Mouse (Mus musculus) intestine, postnatal 0 days (tissue): Measurements from ENCODE around the gene Gm853. TPM values are rescaled to one million over a fixed set of nuclear protein-coding genes. Genes with fewer than 3 reads are reported as not detected.

Source experiments
- ATAC-seq: fragments of 200-750 bp; cut with Nextera tagmentation; 2 replicates; pipeline ENCODE4 v1.8.0; 2017; ENCODE audit warnings: mild to moderate bottlenecking, moderate TSS enrichment, moderate library complexity
- H3K27ac ChIP-seq: fragments of 300-500 bp; sonication (generic); 2 replicates; pipeline ENCODE4 v1.5.1; 2014; ENCODE audit warnings: mild to moderate bottlenecking, low read depth, low read length, moderate library complexity
- H3K27me3 ChIP-seq: fragments of 300-500 bp; sonication (generic); replicated peaks from 2 replicates; pipeline ENCODE4 v1.6.1; 2014; ENCODE audit warnings: low read length, mixed read lengths; ENCODE audit not compliant: control insufficient read depth, insufficient read depth
- H3K36me3 ChIP-seq: fragments of 300-500 bp; sonication (generic); 2 replicates; pipeline ENCODE4 v1.6.1; 2014; ENCODE audit warnings: mild to moderate bottlenecking, moderate library complexity; ENCODE audit not compliant: control insufficient read depth, insufficient read depth
- H3K4me1 ChIP-seq: fragments of 300-500 bp; sonication (generic); replicated peaks from 2 replicates; pipeline ENCODE4 v1.6.1; 2014; ENCODE audit warnings: antibody characterized with exemption, low read length, mixed read lengths; ENCODE audit not compliant: control insufficient read depth, insufficient read depth
- H3K4me2 ChIP-seq: fragments of 300-500 bp; sonication (generic); replicated peaks from 2 replicates; pipeline ENCODE4 v1.6.1; 2014; ENCODE audit warnings: low read depth, mild to moderate bottlenecking, moderate library complexity
- H3K4me3 ChIP-seq: fragments of 300-500 bp; sonication (generic); 2 replicates; pipeline ENCODE4 v1.5.1; 2014; ENCODE audit warnings: low read depth, low read length
- H3K9ac ChIP-seq: fragments of 300-500 bp; sonication (generic); 2 replicates; pipeline ENCODE4 v1.6.1; 2014; ENCODE audit warnings: mild to moderate bottlenecking, low read depth, low read length
- H3K9me3 ChIP-seq: fragments of 300-500 bp; sonication (generic); 2 replicates; pipeline ENCODE4 v1.6.1; 2016; ENCODE audit warnings: mixed run types; ENCODE audit not compliant: control insufficient read depth
- CTCF ChIP-seq: sonication (generic); IDR thresholded peaks from 2 replicates; pipeline ENCODE4 v1.5.1; 2016; ENCODE audit warnings: low read depth, mild to moderate bottlenecking, control low read depth, antibody characterized with exemption, moderate library complexity
- WGBS: fragments of 180-500 bp; shearing (Covaris S2); extraction: QIAGEN DNeasy Blood & Tissue Kit; methylation state at CpG from one replicate; pipeline ENCODE4 v1.1.7; 2014; 5-methylcytosine and 5-hydroxymethylcytosine counted together
- polyA plus RNA-seq: library from polyadenylated mRNA; unstranded; fragments of >200 nt; fragmentation: Nextera tagmentation; extraction: Ambion mirVana; gene quantifications from 2 replicates; pipeline ENCODE4 v1.2.1, GENCODE M21; 2015

Gm853 gene
- polyA plus RNA-seq, 1 experiment from 2014 or later, result not detected

GRCm38 (mm10) chr4:130188806-130189297 is 33.3 kb downstream of the Gm853 start:
- no peak overlapping the region for H3K4me3 ChIP-seq
- no peak overlapping the region for H3K27ac ChIP-seq
- no peaks in the 10 kb centered on the region for H3K4me1 ChIP-seq
- no peaks in the 10 kb centered on the region for H3K27me3 ChIP-seq
- ATAC-seq, result peak; percentile 55
- peak overlapping the region; percentile 21; the same call in 1 of the 2 replicates for H3K4me2 ChIP-seq
- WGBS, result 3% methylated on average over 13 of the region's 13 CpGs
- no peak overlapping the region for H3K9ac ChIP-seq
- no peaks in the 10 kb centered on the region for H3K9me3 ChIP-seq
- peak; percentile 99 for TF ChIP-seq CTCF
- H3K36me3 ChIP-seq, result no peaks in the 10 kb centered on the region

- no peak overlapping the region for H3K4me3 ChIP-seq
- no peak overlapping the region for H3K27ac ChIP-seq
- 43% methylated on average over 12 of the region's 12 CpGs for WGBS
- no peaks in the 10 kb centered on the region for H3K9me3 ChIP-seq
- TF ChIP-seq CTCF, result peak; percentile 10; the same call in 1 of the 2 replicates
- no peaks in the 10 kb centered on the region for H3K27me3 ChIP-seq
- H3K36me3 ChIP-seq, result no peaks in the 10 kb centered on the region
- H3K9ac ChIP-seq, result no peak overlapping the region
- no peaks in the 10 kb centered on the region for H3K4me1 ChIP-seq
- ATAC-seq, result no peak
- no peak overlapping the region for H3K4me2 ChIP-seq
Observed at GRCm38 (mm10) chr4:130186891-130187290, 35.3 kb downstream of the Gm853 start.

GRCm38 (mm10) chr4:130186450-130186849 is 35.8 kb downstream of the Gm853 start:
- 75% methylated on average over 9 of the region's 9 CpGs for WGBS
- H3K9ac ChIP-seq, result no peak overlapping the region
- no peaks in the 10 kb centered on the region for H3K36me3 ChIP-seq
- no peaks in the 10 kb centered on the region for H3K9me3 ChIP-seq
- H3K4me2 ChIP-seq, result no peak overlapping the region
- no peaks in the 10 kb centered on the region for H3K27me3 ChIP-seq
- H3K4me1 ChIP-seq, result no peaks in the 10 kb centered on the region
- no peak for ATAC-seq
- H3K4me3 ChIP-seq, result no peak overlapping the region
- no peak overlapping the region for H3K27ac ChIP-seq
- TF ChIP-seq CTCF, result no peak

- Histone ChIP-seq H3K36me3 (no peaks in the 10 kb centered on the region), H3K9ac (no peak overlapping the region), H3K27ac (no peak overlapping the region), H3K4me2 (no peak overlapping the region), H3K9me3 (no peaks in the 10 kb centered on the region), H3K27me3 (no peaks in the 10 kb centered on the region), H3K4me1 (no peaks in the 10 kb centered on the region), H3K4me3 (no peak overlapping the region)
- no peak for ATAC-seq
- TF ChIP-seq CTCF, result no peak
- WGBS, result 91% methylated on average over 5 of the region's 5 CpGs
Observed at GRCm38 (mm10) chr4:130183879-130184278, 38.3 kb downstream of the Gm853 start.

GRCm38 (mm10) chr4:130183023-130183422 is 39.2 kb downstream of the Gm853 start:
- Histone ChIP-seq H3K4me3 (no peak overlapping the region), H3K9me3 (no peaks in the 10 kb centered on the region), H3K4me2 (no peak overlapping the region), H3K9ac (no peak overlapping the region), H3K4me1 (no peaks in the 10 kb centered on the region), H3K27me3 (no peaks in the 10 kb centered on the region), H3K36me3 (no peaks in the 10 kb centered on the region), H3K27ac (no peak overlapping the region)
- ATAC-seq, result no peak
- no peak for TF ChIP-seq CTCF
- 78% methylated on average over 13 of the region's 13 CpGs for WGBS

GRCm38 (mm10) chr4:130181886-130182285 is 40.3 kb downstream of the Gm853 start:
- H3K27ac ChIP-seq, result no peak overlapping the region
- H3K4me3 ChIP-seq, result no peak overlapping the region
- no peak overlapping the region for H3K9ac ChIP-seq
- 0 out of 2 replicates have a peak, but pooled peaks have one; percentile 22 for ATAC-seq
- WGBS, result 14% methylated on average over 4 of the region's 4 CpGs
- H3K4me1 ChIP-seq, result no peaks in the 10 kb centered on the region; the same call in 1 of the 2 replicates
- H3K27me3 ChIP-seq, result no peaks in the 10 kb centered on the region
- no peaks in the 10 kb centered on the region for H3K9me3 ChIP-seq
- no peak overlapping the region for H3K4me2 ChIP-seq
- H3K36me3 ChIP-seq, result no peaks in the 10 kb centered on the region
- TF ChIP-seq CTCF, result no peak
